Mouse (Mus musculus): ENCODE results near the gene Amacr.
"Not testable (repeated sequence)": the region's sequence is repeated elsewhere in the genome, so short reads cannot be mapped to it uniquely, and the experiment has no call there.

Gene Amacr

DNA sequence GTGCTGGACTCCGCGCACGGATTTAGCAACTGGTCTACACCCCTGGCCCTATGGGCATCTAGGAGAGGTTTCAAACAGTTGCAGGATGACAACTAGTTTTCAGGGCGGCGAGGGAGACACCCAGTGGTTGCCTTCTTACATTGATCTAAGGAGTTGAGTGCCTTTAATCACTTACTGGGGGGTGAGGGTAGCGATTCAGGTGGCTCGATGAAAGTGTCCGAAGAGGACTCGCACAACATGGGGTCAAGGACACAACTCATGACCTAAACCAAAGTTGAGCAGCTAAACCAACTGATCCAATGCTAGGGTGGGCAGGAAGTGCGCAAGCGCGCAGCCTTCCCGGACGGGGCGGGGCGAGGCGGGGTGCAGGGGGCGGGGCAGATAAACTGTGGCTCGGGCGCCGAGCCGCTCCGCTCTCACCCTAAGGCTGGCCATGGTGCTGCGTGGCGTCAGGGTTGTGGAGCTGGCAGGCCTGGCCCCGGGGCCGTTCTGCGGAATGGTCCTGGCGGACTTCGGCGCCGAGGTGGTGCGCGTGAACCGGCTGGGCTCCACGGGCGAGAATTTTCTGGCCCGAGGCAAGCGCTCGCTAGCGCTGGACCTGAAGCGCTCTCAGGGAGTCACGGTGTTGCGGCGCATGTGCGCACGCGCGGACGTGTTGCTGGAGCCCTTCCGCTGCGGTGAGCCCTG is at the start of gene Amacr:
TSS of gene Amacr (plus strand) at position 380 of the 687 bp plus-strand sequence.
- DNase-seq: peak; percentile 91

DNA sequence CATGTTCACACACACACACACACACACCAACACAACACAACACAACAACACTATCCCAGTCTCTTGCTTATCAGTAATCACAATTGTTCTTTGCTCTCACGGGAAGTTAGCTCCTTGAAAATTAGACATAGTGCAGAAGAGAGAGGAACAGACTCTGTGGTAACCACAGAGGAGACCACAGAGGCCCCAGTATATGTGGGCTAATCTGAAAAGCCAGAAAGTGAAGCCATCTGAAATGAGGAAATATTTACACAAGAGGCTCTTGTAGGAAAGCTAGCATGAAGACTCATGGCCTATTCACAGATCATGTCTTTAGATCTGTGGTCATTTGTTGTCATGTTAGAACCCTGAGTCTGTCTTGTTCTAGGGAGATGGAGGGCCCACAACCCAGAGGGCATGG is 47.6 kb upstream of the Amacr start:
- DNase-seq: no peak

DNA sequence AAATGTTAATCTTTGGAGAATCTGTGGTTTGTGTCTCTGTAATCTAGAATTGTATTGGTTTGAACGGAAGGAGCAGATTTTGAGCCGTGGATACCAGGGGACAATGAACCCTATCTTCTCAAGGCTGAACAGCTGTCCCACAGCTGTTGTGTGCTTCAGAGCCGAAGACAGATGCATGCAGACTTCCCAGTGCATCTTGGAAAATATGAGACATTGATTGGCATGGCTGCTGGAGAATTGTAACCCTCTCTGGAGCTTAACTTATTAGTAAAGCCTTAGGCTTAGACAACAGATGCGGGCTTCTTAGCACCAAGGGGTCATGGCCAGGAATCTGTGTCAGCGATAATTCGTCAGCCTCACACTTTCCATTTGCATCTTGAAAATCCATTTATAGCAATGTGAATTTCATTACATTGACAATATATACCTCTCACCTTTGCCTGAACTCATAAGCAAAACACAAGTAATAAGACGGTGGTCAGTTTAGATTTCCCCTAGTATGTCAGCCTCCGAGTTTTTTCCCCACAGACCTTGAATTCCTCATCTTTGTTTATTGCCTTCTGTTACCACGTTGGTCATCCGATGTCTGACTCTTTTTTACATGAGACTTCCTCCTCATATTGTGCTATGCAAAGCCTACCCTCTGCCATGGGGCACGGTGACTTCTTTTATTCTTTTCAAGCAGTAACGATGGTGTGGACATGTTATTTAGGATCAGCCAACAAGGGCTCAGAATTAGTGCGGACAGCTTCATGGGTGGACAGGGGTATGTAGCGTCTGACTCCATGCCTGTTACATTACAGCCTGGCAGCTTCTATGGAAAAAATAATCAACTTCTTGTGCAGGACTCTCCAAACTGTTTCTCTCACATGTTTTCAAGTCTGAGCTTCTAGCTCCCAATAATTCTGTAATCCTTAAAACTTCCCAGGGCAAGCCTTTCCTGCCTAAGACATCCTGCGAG is 41.1 kb upstream of the Amacr start:
- no peak for DNase-seq

DNA sequence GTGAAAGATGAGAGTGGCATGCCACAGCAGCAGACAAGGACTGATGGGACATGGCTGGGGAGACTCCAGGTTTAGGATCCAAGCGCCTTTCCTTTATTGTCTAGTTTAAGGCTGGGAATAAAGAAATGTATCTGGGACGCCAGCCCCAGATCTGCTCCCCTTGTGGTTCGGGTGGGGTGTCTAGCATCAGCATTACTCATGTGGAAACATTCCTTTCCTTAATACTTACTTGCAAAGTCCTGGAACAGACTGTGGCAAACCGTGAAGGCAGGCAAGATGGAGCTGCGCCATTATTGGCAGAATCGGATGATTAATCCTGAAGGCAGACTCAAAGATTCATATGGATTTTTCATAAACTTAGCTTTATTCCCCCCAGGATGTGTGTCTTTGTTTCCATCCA is 39.7 kb upstream of the Amacr start:
- no peak for DNase-seq

DNA sequence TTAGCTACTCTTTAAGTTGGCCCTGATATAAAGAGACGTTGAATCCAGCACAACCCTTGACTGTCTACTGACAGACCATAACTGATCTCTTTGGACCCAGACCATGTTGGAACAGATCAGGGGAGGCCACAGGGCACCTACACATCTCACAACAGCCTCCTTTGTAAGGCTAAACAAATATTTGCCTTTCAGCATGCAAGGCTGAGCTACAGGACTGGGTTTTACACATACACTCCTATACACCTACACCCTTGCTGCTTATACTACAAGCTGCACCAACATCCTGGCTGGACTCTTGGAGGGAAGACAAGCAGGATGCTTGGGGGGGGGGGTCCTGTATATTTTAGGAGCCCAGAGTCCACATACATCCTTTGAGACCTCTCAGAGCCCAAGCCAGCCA is 33.7 kb upstream of the Amacr start:
- no peak for DNase-seq

DNA sequence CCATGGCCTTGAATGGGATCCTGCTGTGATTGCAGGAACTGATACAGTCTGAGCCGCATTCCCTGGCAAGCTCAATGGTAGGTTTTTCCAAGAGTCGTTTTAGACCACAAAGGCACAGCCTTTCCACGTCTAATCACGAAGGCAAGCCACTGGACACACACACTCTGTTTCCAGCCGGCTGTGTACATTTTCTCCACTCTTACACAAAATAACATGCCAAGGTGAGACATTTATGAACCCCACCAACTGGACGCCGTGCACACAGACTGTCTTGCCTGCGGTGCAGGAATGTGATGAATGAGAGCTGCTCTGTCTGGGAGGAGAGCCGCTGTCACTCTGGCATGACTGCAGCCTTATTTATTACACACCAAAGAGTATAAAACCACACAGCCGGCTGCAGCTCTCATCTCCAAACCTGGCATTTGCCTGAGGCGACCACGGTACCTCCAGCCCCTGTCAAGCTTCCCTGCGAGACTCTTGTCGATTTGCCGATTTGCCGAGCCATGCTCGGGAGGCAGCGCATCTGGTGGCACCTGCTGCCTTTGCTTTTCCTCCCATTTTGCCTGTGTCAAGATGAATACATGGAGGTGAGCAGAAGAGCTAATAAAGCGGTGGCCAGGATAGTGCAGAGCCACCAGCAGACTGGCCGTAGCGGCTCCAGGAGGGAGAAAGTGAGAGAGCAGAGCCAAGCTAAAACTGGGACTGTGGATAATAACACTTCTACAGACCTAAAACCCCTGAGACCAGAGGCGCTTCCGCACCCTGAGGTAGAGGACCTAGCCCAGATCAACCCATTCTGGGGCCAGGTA is 29.4 kb upstream of the Amacr start, which contains the start of gene C1qtnf3:
TSS of gene C1qtnf3 (plus strand) at position 382 of the 809 bp plus-strand sequence.
- DNase-seq: no peak

DNA sequence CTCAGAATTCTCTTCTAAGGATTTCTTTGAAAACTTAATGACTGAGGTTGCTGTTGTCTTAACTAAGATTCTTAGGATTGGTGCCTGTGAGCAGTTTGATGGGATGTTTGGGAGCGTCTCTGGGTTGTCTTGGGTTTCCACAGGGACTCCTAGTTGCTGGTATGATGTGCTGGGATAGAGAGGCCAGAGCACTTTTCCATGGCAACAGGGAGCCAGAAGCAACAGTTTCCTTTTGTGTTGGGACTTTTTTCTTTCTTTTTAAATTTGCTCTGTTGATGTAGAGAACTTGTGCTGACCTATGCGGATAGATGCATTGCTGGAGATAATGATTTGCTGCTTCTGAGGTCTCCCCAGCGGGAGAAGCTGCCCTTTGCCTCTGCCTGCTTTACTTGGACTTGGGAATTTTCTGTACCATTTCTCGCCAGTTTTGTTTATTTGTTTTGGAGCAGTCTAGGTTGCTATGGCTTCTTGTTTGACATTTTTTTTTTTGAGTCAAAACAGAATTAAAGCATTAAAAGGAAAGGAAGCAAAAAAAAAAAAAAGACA is 28.7 kb upstream of the Amacr start:
- no peak for DNase-seq

DNA sequence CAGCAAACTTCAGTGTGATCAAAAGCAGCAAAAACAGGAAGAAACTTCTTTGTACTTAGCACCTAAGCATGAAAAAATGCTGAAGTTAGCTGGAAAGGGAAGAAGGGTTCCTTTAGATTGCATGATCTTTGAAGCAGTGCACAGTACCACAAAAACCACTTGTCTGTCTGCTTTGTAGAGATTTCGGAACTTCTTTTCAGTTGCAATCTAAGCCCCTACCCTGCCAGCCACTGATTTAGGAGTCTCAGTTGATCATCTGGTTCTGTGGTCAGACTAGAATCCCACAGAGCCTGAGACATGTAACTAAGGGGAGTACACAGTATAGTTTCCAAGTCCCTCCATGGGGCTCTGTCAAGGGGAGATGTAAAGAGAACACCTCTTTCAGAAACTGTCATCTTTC is 28.1 kb upstream of the Amacr start:
- DNase-seq: no peak

DNA sequence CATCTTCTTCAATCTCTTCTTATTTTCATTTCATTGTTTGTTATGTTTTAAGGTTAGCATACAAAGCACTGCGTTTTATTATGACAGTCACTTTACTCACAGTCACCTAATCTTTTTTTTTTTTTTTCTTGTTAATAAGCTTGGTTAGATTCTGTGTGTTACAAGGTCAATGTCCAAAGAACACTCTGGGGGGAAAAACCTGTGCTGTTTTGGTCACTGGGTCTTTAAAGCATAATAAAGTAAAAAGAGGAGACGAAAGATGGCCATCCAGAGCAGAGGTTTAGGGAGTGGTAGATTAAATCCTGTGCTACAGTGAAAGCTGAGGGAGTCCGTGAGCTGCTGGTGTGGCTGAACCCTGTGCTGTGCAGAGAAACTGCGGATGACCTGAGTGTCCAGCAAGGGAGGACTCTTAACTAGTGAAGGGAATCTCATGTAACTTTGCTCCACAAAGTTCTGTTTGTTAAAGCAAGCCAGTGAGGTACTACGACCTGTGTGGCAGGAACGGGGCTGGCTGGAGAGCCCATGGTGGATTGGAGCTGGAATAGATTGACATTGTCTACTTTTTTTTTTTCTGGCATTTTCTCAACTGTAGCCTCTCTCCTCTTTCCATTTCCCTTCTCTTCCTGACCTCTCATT is 27.1 kb upstream of the Amacr start:
- no peak for DNase-seq

DNA sequence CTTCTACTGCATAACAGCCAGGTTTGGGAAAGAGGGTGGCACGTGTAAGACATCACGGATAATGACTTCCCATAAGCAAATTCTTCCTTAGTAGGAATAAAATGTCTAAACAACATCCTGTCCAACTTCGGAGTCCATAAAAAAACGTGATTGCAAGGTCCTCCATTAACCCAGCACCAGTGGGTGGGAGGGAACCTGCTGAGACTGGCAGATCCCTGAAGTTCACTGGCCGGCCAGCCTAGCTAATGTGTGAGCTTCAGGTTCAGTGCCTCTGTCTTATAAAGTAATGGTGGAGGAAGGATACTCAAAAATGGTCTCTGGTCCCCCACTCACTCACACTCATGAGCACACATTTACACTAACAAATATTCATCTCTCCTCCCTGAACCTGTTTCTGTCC is 26.4 kb upstream of the Amacr start:
- DNase-seq: no peak

DNA sequence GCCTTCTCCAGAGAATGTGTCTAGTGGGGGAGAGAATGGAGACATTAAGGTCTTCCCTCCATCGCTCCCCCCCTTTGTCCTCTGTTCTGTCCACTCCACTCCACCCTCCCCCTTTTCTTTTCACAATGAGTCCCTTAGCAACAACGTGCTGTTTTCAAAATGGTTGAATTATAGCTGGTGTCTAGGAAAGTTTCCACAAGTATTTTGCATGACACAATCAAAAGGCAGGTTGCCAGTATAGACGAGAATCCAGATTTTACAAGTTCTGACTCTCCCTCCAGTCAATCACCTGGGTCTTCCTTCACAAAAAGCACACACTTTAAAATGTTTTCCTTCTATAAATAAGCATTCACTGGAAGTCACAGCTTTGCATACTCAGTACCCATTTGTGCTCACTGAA is 24.9 kb upstream of the Amacr start:
- DNase-seq: no peak

DNA sequence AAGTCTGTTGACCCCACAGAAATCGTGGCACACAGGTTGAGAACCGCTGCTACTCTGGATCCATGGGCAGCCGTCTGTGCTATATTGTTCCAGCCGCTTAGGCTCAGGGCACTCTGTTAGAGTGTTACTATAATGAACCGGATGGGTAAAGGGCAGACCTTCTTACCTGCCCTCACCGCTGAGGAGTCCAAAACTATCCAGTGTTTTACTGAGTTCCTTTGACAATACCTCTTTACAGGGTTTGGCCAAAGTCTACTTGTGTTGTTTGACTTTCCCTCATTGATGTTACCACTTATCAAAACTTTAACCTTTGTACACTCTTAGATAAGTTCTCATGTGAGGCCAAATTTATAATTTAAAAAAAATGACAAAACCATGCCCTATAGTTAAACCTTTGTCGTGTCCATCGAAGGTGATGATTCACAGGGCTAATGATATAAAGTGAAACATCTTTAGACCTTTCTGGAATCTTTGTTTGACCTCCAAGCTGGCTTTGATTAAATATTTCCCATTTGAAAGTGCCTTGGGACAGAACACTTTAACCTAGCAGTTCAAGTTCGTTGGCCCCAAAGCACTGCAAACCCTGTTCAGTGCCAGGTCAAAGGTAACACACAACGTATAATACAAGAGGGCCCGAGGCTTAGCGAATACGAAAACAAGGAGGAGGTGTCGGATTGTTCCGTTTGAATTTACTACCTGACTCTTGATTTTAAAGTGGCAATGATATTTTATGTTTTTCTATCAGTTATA is 22.1 kb upstream of the Amacr start:
- DNase-seq: no peak

DNA sequence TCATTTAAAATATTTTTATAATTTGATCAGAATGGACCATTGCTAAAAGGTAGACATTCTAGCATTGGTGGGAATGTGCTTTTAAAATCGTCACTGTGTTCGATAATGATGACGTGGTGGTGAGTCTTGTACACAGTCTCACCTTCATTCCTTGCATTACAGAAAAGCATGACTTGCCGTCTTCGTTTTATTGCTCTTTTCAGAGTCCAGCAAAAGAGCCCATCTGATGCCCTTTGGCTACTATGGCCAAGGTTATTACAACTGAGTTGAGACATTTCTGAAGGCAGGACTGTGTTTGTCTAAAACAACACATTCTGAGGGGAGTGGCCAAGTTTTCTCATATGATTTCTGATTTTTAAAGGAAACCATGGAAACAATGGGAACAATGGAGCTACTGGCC is 21.3 kb upstream of the Amacr start:
- DNase-seq: no peak

DNA sequence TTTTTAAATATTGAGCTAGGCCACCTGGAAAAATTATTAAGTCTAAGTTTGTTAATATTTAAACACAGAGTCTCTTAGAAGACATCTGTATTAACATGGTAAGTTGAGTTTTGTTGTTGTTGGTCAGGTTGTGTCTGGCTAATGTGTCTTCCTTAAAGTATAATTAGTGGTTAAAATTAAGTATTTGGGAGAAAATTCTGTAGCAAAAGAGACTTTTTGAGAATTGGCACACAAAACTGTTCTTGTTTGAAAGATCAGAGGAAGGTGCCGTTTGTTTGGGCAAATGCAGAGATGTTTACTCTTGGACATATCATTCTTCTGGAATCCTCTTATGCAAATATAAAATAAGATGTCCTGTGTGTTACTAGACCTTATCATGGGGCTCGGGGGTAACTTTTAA is 19.0 kb upstream of the Amacr start:
- no peak for DNase-seq

DNA sequence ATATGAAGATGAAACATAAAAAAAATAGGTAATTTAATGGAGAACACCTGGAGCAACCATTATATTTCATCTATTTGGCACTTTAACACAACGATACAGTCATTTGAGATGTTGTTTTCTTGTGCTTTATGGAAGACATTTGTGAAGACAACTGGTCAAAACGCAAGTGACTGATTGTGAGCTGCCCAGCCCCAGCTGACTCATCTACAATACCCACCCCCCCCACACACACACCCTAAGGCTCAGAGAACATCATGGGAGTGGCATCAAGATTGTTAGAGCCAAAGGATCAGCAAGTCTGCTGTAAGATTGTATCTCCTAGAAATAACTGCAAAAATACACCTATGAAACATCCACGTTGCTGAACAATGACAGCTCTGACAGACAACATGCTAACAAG is 12.1 kb upstream of the Amacr start:
- no peak for DNase-seq

DNA sequence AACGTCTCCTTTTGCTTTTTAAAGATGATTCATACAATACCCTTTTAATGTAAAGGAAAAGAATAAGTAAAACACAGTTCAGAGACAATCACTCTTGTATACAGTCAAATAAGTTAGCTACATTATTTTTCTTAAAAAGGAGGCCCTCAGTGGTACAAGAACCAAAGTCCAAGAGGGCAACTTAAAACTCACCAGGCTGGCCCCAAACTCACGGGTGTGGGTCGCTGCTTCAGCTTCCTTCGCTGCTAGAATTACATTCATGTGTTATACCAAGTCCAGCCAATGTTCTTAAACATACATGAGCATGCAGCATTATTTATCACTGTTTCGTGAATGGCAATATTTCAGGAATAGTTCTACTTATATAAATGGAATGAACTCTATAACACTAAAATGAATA is 10.8 kb upstream of the Amacr start:
- no peak for DNase-seq

DNA sequence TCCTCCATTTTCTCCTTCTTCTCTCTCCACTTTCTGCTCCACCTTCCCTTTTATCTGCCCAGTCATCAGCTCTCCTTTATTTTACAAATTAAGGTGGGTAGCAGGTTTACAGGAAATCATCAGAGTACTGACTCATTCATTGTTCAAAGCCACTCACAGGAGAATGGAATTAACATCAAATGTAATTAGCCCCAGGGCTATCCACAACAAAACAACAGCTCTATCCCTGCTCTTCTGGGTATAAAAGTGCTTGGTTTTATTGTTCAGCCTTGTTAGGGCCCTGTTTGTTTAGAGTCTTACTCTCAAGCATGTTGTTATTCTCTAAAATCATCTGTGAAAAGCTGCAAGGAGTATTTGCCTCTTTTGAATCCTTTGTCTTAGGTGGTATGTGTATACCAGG is 4.4 kb upstream of the Amacr start:
- DNase-seq: no peak

DNA sequence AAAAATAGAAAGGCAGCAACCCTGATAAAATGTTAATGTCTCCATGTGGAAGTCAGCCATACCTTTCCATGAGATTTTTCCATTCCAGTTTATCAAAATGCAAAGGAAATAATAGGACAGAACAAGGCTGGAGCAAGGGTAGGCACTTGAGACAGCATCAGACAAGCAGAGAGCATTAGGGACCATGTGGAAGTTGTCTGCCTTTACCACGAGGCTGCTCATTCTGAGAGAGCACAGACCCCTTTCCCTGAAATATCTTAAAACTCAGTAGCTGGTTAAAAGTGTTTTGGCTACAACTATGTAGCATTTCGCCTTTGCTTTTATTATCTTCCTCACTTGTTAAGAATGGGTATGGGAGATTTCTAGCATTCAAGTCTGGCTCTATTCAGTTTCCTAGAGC is 844 bp upstream of the Amacr start:
- no peak for DNase-seq

DNA sequence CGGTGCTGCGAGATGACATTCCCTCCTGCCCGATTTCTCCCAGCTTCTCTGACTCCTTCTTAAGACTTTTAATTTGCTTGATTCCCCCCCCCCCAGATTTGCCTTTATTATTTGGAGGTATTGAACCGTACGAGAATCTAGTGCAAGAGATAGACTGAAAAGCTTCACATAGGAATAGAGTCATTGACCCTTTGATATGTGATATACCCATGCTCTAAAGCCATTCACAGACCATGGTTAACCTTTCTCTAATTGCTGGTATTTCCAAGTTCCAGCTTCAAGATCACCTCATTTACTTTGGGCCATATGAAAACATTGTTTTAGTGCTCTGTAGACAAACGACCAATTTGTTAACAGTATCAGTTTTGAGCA is 494 bp downstream of the Amacr start:
- DNase-seq: no peak

DNA sequence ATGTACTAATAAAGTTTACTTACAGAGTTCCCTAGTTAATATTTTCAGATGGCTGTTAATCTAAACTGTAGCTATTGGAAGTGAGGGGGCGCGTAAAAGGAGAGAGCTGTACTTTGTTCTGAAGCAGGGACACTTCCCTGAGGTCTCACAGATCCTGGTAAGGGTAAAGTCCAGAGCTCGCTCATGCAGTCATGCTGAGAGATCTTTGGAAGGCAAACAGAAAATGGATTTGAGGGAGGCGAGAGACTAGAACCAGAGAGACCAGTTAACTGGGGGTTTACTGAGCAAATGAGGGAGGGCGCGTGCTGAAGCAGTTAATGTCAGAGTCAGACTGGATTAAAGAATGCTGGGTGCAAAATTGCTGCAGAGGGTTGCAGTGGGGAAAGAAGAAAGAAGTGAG is 4.2 kb downstream of the Amacr start:
- DNase-seq: no peak

DNA sequence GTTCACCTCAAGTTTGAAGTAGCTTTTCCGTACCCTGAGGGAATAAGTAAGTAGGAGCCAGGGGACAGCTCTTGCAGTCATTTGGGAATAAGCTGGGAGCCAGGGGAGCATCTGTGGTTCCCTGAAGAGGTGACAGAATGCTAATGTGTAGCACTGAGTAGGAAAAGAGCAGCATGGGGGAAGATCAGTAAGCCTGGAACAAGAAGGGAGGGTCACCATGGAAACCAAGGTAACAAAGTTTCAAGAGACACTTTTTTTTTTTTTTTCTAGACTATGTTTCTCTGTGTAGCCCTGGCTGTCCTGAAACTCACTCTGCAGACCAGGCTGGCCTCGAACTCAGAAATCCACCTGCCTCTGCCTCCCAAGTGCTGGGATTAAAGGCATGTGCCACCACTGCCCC is 4.9 kb downstream of the Amacr start:
- not testable (repeated sequence) for DNase-seq

DNA sequence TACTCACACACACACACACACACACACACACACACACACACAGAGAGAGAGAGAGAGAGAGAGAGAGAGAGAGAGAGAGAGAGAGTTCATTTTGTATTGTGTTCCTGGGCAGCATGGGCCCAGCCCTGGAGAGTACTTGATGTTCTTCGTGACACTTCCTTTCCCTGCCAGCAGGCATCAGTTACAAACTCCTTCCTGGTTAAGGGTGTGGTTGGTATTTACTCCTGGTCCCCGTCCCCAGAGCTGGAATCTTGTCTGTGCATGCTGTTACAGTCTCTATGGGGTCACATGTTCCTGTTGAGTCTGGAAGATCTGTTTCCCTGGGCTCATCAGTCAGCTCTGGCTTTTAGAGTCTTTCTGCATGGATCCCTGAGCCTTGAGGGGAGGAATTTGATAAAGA is 8.9 kb downstream of the Amacr start:
- DNase-seq: no peak
